Mouse (Mus musculus) embryonic facial prominence, embryonic 15.5 days (tissue): ENCODE measurements around the gene Vmn2r7. TPM values are rescaled to one million over a fixed set of nuclear protein-coding genes. Genes with fewer than 3 reads are reported as not detected.
"Not testable (repeated sequence)": the region's sequence is repeated elsewhere in the genome, so short reads cannot be mapped to it uniquely, and the experiment has no call there.

ENCODE experiments used
- ATAC-seq: fragments of 200-750 bp; cut with Nextera tagmentation; 2 replicates; pipeline ENCODE4 v1.8.0; 2017; ENCODE audit warnings: low read depth, moderate TSS enrichment; ENCODE audit not compliant: insufficient number of reproducible peaks, low FRiP score, low TSS enrichment
- H3K27ac ChIP-seq: fragments of 300-500 bp; sonication (generic); replicated peaks from 2 replicates; pipeline ENCODE4 v1.5.1; 2015; ENCODE audit warnings: mild to moderate bottlenecking, inconsistent platforms
- H3K27me3 ChIP-seq: fragments of 300-500 bp; sonication (generic); 2 replicates; pipeline ENCODE4 v1.6.1; 2015; ENCODE audit warnings: inconsistent platforms
- H3K36me3 ChIP-seq: fragments of 300-500 bp; sonication (generic); 2 replicates; pipeline ENCODE4 v1.6.1; 2015; ENCODE audit warnings: mild to moderate bottlenecking, inconsistent platforms
- H3K4me1 ChIP-seq: fragments of 300-500 bp; sonication (generic); 2 replicates; pipeline ENCODE4 v1.6.1; 2015; ENCODE audit warnings: inconsistent platforms
- H3K4me2 ChIP-seq: fragments of 300-500 bp; sonication (generic); replicated peaks from 2 replicates; pipeline ENCODE4 v1.6.1; 2015; ENCODE audit warnings: mild to moderate bottlenecking, inconsistent platforms
- H3K4me3 ChIP-seq: fragments of 300-500 bp; sonication (generic); replicated peaks from 2 replicates; pipeline ENCODE4 v1.5.1; 2015; ENCODE audit warnings: mild to moderate bottlenecking, inconsistent platforms
- H3K9ac ChIP-seq: fragments of 300-500 bp; sonication (generic); 2 replicates; pipeline ENCODE4 v1.6.1; 2015; ENCODE audit warnings: inconsistent platforms
- H3K9me3 ChIP-seq: fragments of 300-500 bp; sonication (generic); replicated peaks from 2 replicates; pipeline ENCODE4 v1.6.1; 2016; ENCODE audit warnings: inconsistent platforms
- WGBS: fragments of 180-500 bp; shearing (Covaris S2); methylation state at CpG from one replicate; pipeline ENCODE4 v1.1.7; 2015; 5-methylcytosine and 5-hydroxymethylcytosine counted together
- polyA plus RNA-seq: library from polyadenylated mRNA; unstranded; fragments of >200 nt; fragmentation: Nextera tagmentation; extraction: Ambion mirVana; gene quantifications from 2 replicates; pipeline ENCODE4 v1.2.1, GENCODE M21; 2015

Gene Vmn2r7
- not detected in 2 replicates for polyA plus RNA-seq

DNA sequence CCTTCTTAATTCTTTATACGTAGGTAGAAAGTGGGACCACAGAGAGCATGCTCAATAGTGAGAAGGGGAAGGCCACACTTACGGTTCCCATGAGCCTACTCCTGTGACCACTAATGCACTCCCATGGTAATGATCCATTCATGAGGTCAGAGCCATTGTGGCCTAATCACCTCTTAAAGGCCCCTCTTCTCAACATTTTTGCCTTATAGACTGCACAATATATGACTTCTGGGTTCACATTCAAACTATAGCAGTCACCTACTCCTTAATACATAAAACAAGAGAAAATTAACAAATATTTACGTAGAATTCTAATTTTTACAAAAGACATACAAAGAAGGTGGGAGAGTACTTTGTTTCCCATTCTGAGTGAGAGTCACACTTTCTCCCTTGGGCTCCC, at the start of gene Vmn2r7:
Gene Vmn2r7 (minus strand): TSS at position 101 of the 400 bp plus-strand sequence.
- not testable (repeated sequence) for H3K36me3 ChIP-seq, H3K4me2 ChIP-seq, H3K27ac ChIP-seq, H3K9ac ChIP-seq, H3K4me1 ChIP-seq, H3K4me3 ChIP-seq, H3K9me3 ChIP-seq, ATAC-seq, H3K27me3 ChIP-seq
- 87% methylated on average over 3 of the region's 3 CpGs for WGBS

DNA sequence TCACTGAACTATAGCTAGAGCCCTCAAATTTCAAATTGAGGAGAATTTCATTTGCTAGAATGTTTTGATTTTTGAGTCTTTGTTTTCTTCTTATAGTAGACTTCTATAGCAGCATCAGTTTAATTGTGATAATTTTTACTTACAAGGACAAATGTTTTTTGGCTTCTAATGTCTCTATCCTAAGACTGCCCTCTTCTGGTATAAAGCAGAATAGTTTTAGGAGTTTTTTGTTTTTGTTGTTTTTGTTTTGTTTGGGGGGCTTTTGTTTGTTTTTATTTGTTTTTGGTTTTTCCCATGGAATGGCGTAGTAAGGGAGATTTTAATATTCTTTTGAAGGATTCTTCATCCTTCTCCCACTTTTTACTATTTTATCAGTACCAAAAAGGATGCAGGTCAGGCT, 45.2 kb upstream of the Vmn2r7 start:
- no peak for ATAC-seq
- H3K27me3 ChIP-seq = no peaks in the 10 kb centered on the region
- H3K9me3 ChIP-seq = no peaks in the 10 kb centered on the region
- H3K9ac ChIP-seq = no peak overlapping the region
- no peak overlapping the region for H3K27ac ChIP-seq
- no peak overlapping the region for H3K4me3 ChIP-seq
- no peaks in the 10 kb centered on the region for H3K36me3 ChIP-seq
- no peak overlapping the region for H3K4me2 ChIP-seq
- no peaks in the 10 kb centered on the region for H3K4me1 ChIP-seq
- WGBS = 68% methylated on average over 1 of the region's 1 CpGs

DNA sequence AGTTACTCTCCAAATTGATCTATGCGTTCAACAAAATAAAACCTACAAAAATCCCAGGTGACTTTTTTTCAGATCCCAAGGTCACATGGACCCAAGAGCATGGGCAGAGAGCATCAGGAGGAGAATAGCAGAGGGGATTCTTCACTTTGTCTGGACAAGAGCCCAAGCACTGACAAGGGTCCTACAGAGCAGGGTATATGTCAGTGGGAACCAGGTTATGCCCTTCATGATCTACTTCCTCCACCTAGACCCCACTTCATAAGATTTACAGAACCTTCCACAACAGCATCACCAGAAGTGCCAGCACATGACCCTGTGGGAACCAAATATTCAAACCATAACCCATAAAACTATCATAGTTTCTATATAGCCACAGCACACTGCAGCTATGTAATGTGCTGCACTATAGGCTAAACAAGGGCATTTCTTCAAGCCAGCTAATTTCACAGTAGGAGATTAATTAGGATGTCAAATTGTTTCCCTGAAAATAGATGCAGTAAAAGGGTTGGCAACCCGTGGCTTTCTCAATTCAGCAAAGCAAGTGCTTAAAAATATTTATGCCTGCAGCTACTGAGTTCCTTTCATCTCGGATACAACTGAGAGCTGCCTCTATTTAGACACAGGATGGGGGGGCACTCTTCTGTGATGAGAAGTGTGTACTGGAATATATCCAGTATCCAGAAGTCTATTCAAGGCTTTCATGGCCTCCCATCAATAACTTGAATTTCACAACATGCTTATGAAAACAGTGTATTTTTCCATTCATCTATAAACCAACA, 33.8 kb upstream of the Vmn2r7 start:
- Histone ChIP-seq H3K4me1 (no peaks in the 10 kb centered on the region), H3K4me3 (no peak overlapping the region), H3K36me3 (no peaks in the 10 kb centered on the region), H3K27ac (no peak overlapping the region), H3K27me3 (no peaks in the 10 kb centered on the region), H3K9ac (no peak overlapping the region), H3K4me2 (no peak overlapping the region), H3K9me3 (no peaks in the 10 kb centered on the region)
- 41% methylated on average over 3 of the region's 3 CpGs for WGBS
- ATAC-seq = no peak

DNA sequence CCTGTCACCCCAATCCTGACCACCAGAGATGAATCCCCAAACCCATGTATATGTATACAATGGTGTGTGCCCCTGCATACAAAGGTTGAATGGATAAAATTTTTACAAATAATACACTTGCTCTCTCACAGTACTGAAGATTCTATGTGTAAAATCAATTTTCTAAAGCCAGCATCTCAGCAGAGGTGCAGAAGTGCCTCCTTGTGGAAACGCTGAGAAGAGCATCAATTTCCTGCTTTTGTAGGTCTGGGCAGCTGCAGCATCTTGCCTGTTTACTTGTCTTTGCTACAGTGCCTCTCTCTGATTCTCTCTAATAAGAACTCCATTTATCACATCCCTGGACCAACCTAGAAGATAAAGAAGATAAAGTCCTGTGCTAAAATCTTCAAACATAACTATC, 32.1 kb upstream of the Vmn2r7 start:
- H3K4me3 ChIP-seq = no peak overlapping the region
- H3K36me3 ChIP-seq = no peaks in the 10 kb centered on the region
- 39% methylated on average over 1 of the region's 1 CpGs for WGBS
- H3K4me1 ChIP-seq = no peaks in the 10 kb centered on the region
- H3K9ac ChIP-seq = no peak overlapping the region
- H3K27me3 ChIP-seq = no peaks in the 10 kb centered on the region
- ATAC-seq = no peak
- no peaks in the 10 kb centered on the region for H3K9me3 ChIP-seq
- no peak overlapping the region for H3K27ac ChIP-seq
- H3K4me2 ChIP-seq = no peak overlapping the region

DNA sequence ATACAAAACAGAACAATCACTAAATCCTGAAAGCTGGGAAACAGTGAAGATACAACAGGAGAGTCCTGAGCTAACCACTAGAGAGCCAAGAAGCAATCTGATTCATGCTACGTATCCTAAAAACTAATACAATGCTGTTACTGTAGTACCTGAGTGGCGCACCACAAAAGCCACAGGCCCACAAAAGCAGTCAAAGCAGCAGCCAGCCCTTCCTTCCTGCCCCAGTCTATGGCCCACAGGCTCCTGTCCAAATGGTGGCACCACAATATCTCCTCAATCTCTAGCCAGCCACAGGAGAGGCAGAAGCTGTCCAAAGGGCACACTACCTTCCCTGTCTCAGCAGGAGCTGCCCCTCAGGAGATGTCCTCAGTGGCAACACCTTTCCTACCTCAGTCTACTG, 1.7 kb downstream of the Vmn2r7 start:
- Histone ChIP-seq H3K9ac (no peak overlapping the region), H3K27ac (no peak overlapping the region), H3K36me3 (no peaks in the 10 kb centered on the region), H3K27me3 (no peaks in the 10 kb centered on the region), H3K4me2 (no peak overlapping the region), H3K4me1 (no peaks in the 10 kb centered on the region), H3K9me3 (no peaks in the 10 kb centered on the region), H3K4me3 (no peak overlapping the region)
- 88% methylated on average over 2 of the region's 2 CpGs for WGBS
- no peak for ATAC-seq

DNA sequence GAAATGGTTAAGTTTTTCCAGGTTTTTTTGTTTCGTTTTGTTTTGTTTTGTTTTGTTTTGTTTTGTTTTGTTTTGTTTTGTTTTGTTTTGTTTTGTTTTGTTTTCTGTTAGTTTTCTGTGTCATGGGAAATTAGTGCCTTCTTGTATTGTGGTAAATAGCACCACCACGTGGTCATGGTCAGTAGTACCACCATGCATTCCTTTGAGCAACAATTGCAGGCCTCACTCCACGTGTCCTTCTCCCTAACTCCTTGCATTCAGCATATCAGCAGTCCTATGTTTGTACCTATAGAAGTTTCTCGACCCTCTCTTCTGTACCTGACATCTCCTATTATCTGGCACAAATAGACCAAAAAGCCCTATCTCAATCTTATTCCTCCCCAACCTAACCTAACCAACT, 2.3 kb downstream of the Vmn2r7 start:
- H3K9ac ChIP-seq = no peak overlapping the region
- 14% methylated on average over 4 of the region's 4 CpGs for WGBS
- H3K4me3 ChIP-seq = no peak overlapping the region
- no peak for ATAC-seq
- no peaks in the 10 kb centered on the region for H3K4me1 ChIP-seq
- no peak overlapping the region for H3K4me2 ChIP-seq
- H3K36me3 ChIP-seq = no peaks in the 10 kb centered on the region
- H3K9me3 ChIP-seq = no peaks in the 10 kb centered on the region
- H3K27ac ChIP-seq = no peak overlapping the region
- H3K27me3 ChIP-seq = no peaks in the 10 kb centered on the region

DNA sequence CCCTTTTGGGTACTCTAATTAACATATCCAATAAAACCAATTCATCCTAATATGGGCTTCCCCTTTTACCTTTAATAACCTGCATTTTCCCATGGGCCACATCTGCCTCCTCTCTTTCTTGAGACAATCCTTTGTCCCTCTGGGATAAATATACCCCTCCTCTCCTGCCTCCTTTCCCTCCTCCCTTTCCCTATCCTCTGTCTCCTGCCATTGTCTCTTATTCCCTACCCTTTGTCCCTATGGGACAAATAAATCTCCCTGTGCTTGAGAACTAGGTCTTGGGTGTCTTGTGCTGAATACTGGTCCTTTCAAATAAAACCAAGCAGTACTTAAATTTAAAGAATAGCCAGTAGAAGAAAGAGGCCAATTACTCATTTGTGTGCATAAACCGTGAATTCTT, 13.4 kb downstream of the Vmn2r7 start:
- H3K27ac ChIP-seq = no peak overlapping the region
- no peaks in the 10 kb centered on the region for H3K4me1 ChIP-seq
- no peaks in the 10 kb centered on the region for H3K36me3 ChIP-seq
- no peaks in the 10 kb centered on the region for H3K27me3 ChIP-seq
- no peak overlapping the region for H3K4me2 ChIP-seq
- 92% methylated on average over 1 of the region's 1 CpGs for WGBS
- H3K4me3 ChIP-seq = no peak overlapping the region
- H3K9me3 ChIP-seq = no peaks in the 10 kb centered on the region
- no peak overlapping the region for H3K9ac ChIP-seq
- ATAC-seq = peak; percentile 29; the same call in 1 of the 2 replicates

DNA sequence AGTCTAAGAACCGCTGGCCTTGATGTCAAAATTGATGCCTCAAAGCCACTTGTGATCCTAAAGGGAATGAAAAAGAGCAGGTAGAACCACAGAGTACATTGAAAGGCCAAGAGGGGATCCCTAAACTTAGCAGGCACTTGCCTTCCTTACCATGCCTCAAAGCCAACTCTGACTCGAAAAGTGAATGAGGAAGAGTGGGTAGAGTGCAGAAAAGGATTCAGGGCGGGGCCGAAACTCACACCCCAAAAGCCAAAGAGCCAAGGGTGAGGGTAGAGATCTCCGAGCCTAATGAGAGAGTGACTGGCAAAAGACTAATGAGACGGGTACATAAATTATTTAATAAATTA, 53.3 kb downstream of the Vmn2r7 start:
- H3K27me3 ChIP-seq = peaks cover 8% of the 10 kb centered on the region; the same call in 1 of the 2 replicates
- no peaks in the 10 kb centered on the region for H3K36me3 ChIP-seq
- no peak overlapping the region for H3K4me2 ChIP-seq
- 50% methylated on average over 6 of the region's 6 CpGs for WGBS
- no peaks in the 10 kb centered on the region for H3K9me3 ChIP-seq
- no peak overlapping the region for H3K27ac ChIP-seq
- no peak for ATAC-seq
- H3K4me3 ChIP-seq = no peak overlapping the region
- no peaks in the 10 kb centered on the region for H3K4me1 ChIP-seq
- H3K9ac ChIP-seq = no peak overlapping the region

DNA sequence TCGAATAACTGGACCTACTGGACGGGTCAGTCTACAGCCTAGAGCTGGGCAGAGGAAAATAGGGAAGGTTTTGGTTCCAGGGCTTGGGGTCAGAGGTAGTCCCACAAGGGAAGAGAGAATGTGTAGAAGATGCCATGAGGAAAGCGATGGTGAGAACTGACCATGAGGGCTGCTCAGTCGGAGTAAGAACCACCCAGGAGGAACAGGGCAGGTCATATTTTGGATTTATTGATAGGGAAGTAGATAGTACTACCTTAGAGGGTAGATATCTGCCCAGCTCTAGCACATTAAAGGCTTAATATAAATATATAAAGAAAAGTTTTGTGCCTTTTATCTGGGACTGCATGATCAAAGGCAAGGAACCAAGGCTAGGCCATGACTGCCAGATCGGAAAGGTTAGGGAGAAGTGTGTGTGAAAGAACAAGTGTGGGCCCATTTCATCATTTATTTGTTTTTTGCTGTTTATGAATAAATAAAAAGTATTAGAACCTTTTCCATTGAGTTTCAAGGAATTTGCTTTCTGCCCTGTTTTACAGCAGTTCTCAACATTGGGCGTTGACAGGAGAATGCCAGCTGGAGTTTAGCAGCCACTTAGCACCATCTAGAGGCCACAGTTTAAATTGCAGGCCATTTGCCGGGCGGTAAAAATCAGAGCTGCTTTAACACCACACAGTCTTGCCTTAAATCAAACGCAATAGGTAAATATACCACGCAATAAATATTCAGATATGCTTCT, 53.9 kb downstream of the Vmn2r7 start:
- Histone ChIP-seq H3K27ac (no peak overlapping the region), H3K27me3 (peaks cover 8% of the 10 kb centered on the region; the same call in 1 of the 2 replicates), H3K4me3 (no peak overlapping the region), H3K9ac (no peak overlapping the region), H3K4me1 (no peaks in the 10 kb centered on the region), H3K9me3 (no peaks in the 10 kb centered on the region), H3K36me3 (no peaks in the 10 kb centered on the region), H3K4me2 (no peak overlapping the region)
- ATAC-seq = no peak
- 49% methylated on average over 10 of the region's 10 CpGs for WGBS

DNA sequence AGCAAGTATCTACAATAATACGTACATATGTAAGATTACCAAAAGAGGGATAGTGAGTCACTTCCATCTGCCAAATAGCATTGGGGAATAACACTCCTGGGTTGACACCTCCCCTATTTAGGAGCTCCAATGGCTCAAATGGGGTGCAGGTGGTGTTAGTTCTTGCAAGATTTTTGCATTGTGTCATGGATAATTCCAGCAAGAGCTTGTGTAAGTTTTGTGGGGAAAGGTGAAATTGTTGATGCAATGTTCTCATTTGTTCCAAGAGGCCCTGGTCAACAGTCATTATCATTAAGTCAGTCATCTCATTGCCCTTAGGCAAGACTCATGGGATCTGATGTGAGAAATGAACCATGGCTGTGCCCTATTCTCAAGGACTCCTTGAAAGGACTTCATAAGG, 61.7 kb downstream of the Vmn2r7 start:
- H3K27ac ChIP-seq = no peak overlapping the region
- no peaks in the 10 kb centered on the region for H3K36me3 ChIP-seq
- no peak overlapping the region for H3K4me2 ChIP-seq
- H3K9me3 ChIP-seq = no peaks in the 10 kb centered on the region
- H3K9ac ChIP-seq = no peak overlapping the region
- 80% methylated on average over 1 of the region's 1 CpGs for WGBS
- ATAC-seq = no peak
- no peak overlapping the region for H3K4me3 ChIP-seq
- H3K4me1 ChIP-seq = no peaks in the 10 kb centered on the region
- H3K27me3 ChIP-seq = no peaks in the 10 kb centered on the region

DNA sequence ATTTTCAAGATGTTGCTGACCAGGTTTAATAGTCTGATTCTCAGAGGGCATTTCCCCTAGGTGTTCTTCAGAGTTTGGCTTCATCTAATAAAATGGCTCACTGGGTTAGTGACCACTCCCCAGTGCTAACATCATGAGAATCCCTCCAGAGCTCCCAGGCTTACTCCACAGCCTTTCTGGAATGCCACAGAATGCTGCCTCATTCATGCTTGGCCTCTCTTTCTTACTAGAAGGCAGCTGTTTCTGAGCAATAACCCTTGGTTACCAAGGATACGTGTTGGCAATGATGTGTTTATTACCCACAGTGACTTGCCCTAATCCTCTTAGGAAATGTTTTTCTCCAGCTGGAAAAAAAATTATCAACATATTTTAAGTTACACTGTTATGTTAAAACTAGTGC, 72.4 kb downstream of the Vmn2r7 start:
- H3K4me3 ChIP-seq = no peak overlapping the region
- no peaks in the 10 kb centered on the region for H3K36me3 ChIP-seq
- no peak overlapping the region for H3K4me2 ChIP-seq
- no peaks in the 10 kb centered on the region for H3K27me3 ChIP-seq
- H3K27ac ChIP-seq = no peak overlapping the region
- no peaks in the 10 kb centered on the region for H3K9me3 ChIP-seq
- H3K4me1 ChIP-seq = no peaks in the 10 kb centered on the region
- 71% methylated on average over 1 of the region's 1 CpGs for WGBS
- no peak overlapping the region for H3K9ac ChIP-seq
- no peak for ATAC-seq

DNA sequence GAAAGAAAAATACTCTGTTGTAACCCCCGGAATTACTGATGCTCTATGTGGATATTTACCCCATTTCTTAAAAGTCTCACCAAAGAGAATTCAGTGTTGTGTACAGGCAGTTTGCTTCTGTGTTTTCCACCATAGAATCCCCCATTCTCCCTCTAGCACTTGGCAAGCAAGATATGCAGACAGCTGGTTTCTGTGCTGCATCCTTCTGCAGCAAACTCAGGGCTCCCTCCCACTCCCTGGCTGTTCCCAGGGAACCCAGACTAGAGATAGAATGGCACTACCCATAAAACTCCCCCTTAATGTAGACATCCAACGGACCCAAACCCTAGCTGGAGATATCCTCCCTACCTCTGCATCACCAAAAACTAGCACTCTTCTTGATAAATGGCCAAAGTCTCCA, 88.4 kb downstream of the Vmn2r7 start:
- no peaks in the 10 kb centered on the region for H3K9me3 ChIP-seq
- H3K27ac ChIP-seq = no peak overlapping the region
- H3K9ac ChIP-seq = no peak overlapping the region
- 62% methylated on average over 2 of the region's 2 CpGs for WGBS
- no peaks in the 10 kb centered on the region for H3K27me3 ChIP-seq
- no peak overlapping the region for H3K4me3 ChIP-seq
- no peak for ATAC-seq
- H3K4me1 ChIP-seq = no peaks in the 10 kb centered on the region
- no peaks in the 10 kb centered on the region for H3K36me3 ChIP-seq
- H3K4me2 ChIP-seq = no peak overlapping the region
